Mouse (Mus musculus): ENCODE results near the gene Narfl.

Gene Narfl

GRCm38 (mm10) chr17:25829558-25830017 is 56.0 kb downstream of the Narfl start:
- no peak for DNase-seq (ENCODE audit: low spot score)

GRCm38 (mm10) chr17:25830200-25830753 is 56.7 kb downstream of the Narfl start:
- DNase-seq (ENCODE audit: low spot score) = no peak

- DNase-seq (ENCODE audit: low spot score) = no peak
These were observed 57.3 kb downstream of the Narfl start for GRCm38 (mm10) chr17:25830806-25831431.

GRCm38 (mm10) chr17:25831451-25832281 is 58.1 kb downstream of the Narfl start:
- no peak for DNase-seq (ENCODE audit: low spot score)

- DNase-seq (ENCODE audit: low spot score) = peak; percentile 99
These were observed 59.1 kb downstream of the Narfl start for GRCm38 (mm10) chr17:25832436-25833290.
